ENCODE assay signal across 13 mouse cellular contexts in the genomic region with DNA sequence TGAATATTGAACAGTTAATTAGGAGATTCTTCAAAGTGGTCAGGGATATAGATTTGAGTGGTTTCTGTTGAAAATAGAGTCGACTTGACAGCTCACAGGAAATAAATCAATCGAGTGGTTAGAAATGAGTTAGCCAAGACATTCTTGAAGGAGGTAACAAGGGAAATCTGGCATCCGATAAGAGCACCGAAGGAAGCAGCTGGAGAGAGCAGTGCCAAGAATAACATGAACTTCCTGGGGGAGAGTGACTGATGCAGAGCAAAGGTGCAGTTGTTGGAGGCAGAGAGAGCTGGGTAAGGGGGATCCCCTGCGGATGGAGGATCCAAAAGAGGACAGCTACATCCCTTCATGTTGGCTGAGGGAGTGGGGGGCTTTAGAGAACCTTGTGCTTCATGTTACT. TPM values are rescaled to one million over a fixed set of nuclear protein-coding genes. Genes with fewer than 3 reads are reported as not detected.
DNase-seq lines count a peak whose midpoint lies in the region; ATAC-seq and TF ChIP-seq lines count a peak whose summit lies in the region.
"Had no signal": no experiment of that assay in that cellular context is flagged by ENCODE, and none has a peak within 500 bp of the region (broad histone marks: within the 10 kb centered on the region; RNA-seq: fewer than 3 reads in every experiment).

No protein-coding gene starts in this region.

- no peak overlapping the region for H3K4me2 ChIP-seq in intestine, embryonic 15.5 days (replicated peaks)
- H3K4me2 ChIP-seq in hindbrain, embryonic 13.5 days: no peak overlapping the region
- H3K4me2 ChIP-seq: hindbrain, embryonic 14.5 days; liver, embryonic 13.5 days had no signal

- 19% methylated on average over 5 of the region's 5 CpGs for WGBS in kidney, adult 2 months
- 65% methylated on average over 5 of the region's 5 CpGs for WGBS in intestine, embryonic 15.5 days
- 73% methylated on average over 5 of the region's 5 CpGs for WGBS in hindbrain, embryonic 13.5 days

- H3K27ac ChIP-seq in kidney, adult 2 months (ENCODE audit: insufficient read depth, low read depth, low read length): no peak overlapping the region
- no peak overlapping the region for H3K27ac ChIP-seq in intestine, embryonic 15.5 days
- no peak overlapping the region for H3K27ac ChIP-seq in hindbrain, embryonic 13.5 days
- H3K27ac ChIP-seq: hindbrain, embryonic 14.5 days had no signal

- H3K36me3 ChIP-seq in kidney, adult 2 months (ENCODE audit: control insufficient read depth, insufficient read depth, low read length): no peaks in the 10 kb centered on the region
- H3K36me3 ChIP-seq in intestine, embryonic 15.5 days: no peaks in the 10 kb centered on the region
- H3K36me3 ChIP-seq in hindbrain, embryonic 13.5 days: peaks cover 8% of the 10 kb centered on the region; the same call in 1 of the 2 replicates

- H3K27me3 ChIP-seq in kidney, adult 2 months (replicated peaks; ENCODE audit: control insufficient read depth, insufficient read depth, low read length): no peaks in the 10 kb centered on the region
- H3K27me3 ChIP-seq in intestine, embryonic 15.5 days (replicated peaks): no peaks in the 10 kb centered on the region
- H3K27me3 ChIP-seq in hindbrain, embryonic 13.5 days: no peaks in the 10 kb centered on the region
- H3K27me3 ChIP-seq: liver, embryonic 13.5 days had no signal

- H3K9ac ChIP-seq in intestine, embryonic 15.5 days: no peak overlapping the region
- no peak overlapping the region for H3K9ac ChIP-seq in hindbrain, embryonic 13.5 days
- H3K9ac ChIP-seq: hindbrain, embryonic 14.5 days; liver, embryonic 13.5 days had no signal

- peaks cover 3% of the 10 kb centered on the region; the same call in 1 of the 2 replicates for H3K4me1 ChIP-seq in kidney, adult 2 months (ENCODE audit: control insufficient read depth, insufficient read depth, low read length)
- H3K4me1 ChIP-seq in intestine, embryonic 15.5 days (replicated peaks): no peaks in the 10 kb centered on the region
- H3K4me1 ChIP-seq in hindbrain, embryonic 13.5 days (replicated peaks): peaks cover 8% of the 10 kb centered on the region

- H3K9me3 ChIP-seq in intestine, embryonic 15.5 days: no peaks in the 10 kb centered on the region
- H3K9me3 ChIP-seq in hindbrain, embryonic 13.5 days: no peaks in the 10 kb centered on the region
- H3K9me3 ChIP-seq: liver, embryonic 13.5 days had no signal

- no peak for TF ChIP-seq POLR2A in brain, embryonic 14.5 days (IDR thresholded peaks at IDR 0.05; ENCODE audit: borderline replicate concordance, extremely low read depth, insufficient read depth, insufficient read length, poor library complexity, severe bottlenecking)
- no peak for TF ChIP-seq POLR2A in kidney, adult 2 months (IDR thresholded peaks at IDR 0.05; ENCODE audit: low read depth, low read length)

- no peak for ATAC-seq in intestine, embryonic 15.5 days
- no peak for ATAC-seq in hindbrain, embryonic 13.5 days (ENCODE audit: low FRiP score)

- H3K4me3 ChIP-seq in kidney, adult 2 months (ENCODE audit: insufficient read depth, low read depth, low read length): no peak overlapping the region
- H3K4me3 ChIP-seq in intestine, embryonic 15.5 days (replicated peaks): no peak overlapping the region
- H3K4me3 ChIP-seq in hindbrain, embryonic 13.5 days: no peak overlapping the region
- H3K4me3 ChIP-seq: liver, embryonic 13.5 days had no signal

- TF ChIP-seq CTCF in brain, embryonic 14.5 days (IDR thresholded peaks at IDR 0.05; ENCODE audit: borderline replicate concordance, extremely low read depth, insufficient read depth, insufficient read length): no peak
- TF ChIP-seq CTCF in kidney, adult 2 months (conservative IDR thresholded peaks at IDR 0.05; ENCODE audit: insufficient read depth, insufficient read length, low read depth, low read length): no peak

- peak; percentile 10 for DNase-seq in gastrocnemius, postnatal 25 days
- DNase-seq in gastrocnemius, adult 18-20 months (ENCODE audit: low spot score): no peak
- peak; percentile 9 for DNase-seq in brain, embryonic 14.5 days (ENCODE audit: low read depth)
- DNase-seq in kidney, adult 2 months: peak; percentile 61
- DNase-seq in lung, postnatal 25 days (ENCODE audit: low spot score): peak; percentile 47
- no peak for DNase-seq in thymus, postnatal 36 days
- DNase-seq: cerebellum, postnatal 10 days; liver, embryonic 13.5 days had no signal

RNA-seq across cellular contexts. Expression of a gene that starts 22.9 kb away (rescaled TPM):
- total RNA-seq in gastrocnemius, postnatal 25 days (2021): 10 to 100 TPM; 35.4 to 40.7 TPM
- 10 to 100 TPM; 45.0 to 49.8 TPM for total RNA-seq in gastrocnemius, adult 18-20 months (2021)
- polyA plus RNA-seq in brain, embryonic 14.5 days (2012; rRNA removed): 59.2 and 73.1 TPM in 2 replicates
- 41.0 and 47.1 TPM in 2 replicates for polyA plus RNA-seq in kidney, adult 2 months (2012; rRNA removed)
- 128 and 138 TPM in 2 replicates for polyA plus RNA-seq in intestine, embryonic 15.5 days (2015; fragmentation: Nextera tagmentation; extraction: Ambion mirVana)
- polyA plus RNA-seq in hindbrain, embryonic 13.5 days (2015; fragmentation: Nextera tagmentation; extraction: Ambion mirVana): 81.2 and 85.6 TPM in 2 replicates

RNA-seq across cellular contexts. Expression of a gene that starts 48.7 kb away (rescaled TPM):
- not detected for total RNA-seq in gastrocnemius, postnatal 25 days (2021)
- total RNA-seq in gastrocnemius, adult 18-20 months (2021): not detected
- polyA plus RNA-seq in brain, embryonic 14.5 days (2012; rRNA removed): 0.30 TPM in 1 of 2 replicates, not detected in the other
- polyA plus RNA-seq in kidney, adult 2 months (2012; rRNA removed): not detected in 2 replicates
- polyA plus RNA-seq in intestine, embryonic 15.5 days (2015; fragmentation: Nextera tagmentation; extraction: Ambion mirVana): 2.2 and 2.9 TPM in 2 replicates
- not detected in 2 replicates for polyA plus RNA-seq in hindbrain, embryonic 13.5 days (2015; fragmentation: Nextera tagmentation; extraction: Ambion mirVana)
- total RNA-seq: layer of hippocampus, postnatal 25 days had no signal
- polyA plus RNA-seq: hindbrain, embryonic 14.5 days; liver, embryonic 13.5 days; stomach, embryonic 14.5 days had no signal

Comparison
In these comparisons a context has a peak if more than half of its experiments do, and no peak if none do; other contexts are left out.
1. DNase-seq: peak in gastrocnemius, postnatal 25 days (single experiment), brain, embryonic 14.5 days (single experiment), kidney, adult 2 months (single experiment) and lung, postnatal 25 days (single experiment); none in gastrocnemius, adult 18-20 months (single experiment) and thymus, postnatal 36 days (0 of 2).